Mouse (Mus musculus): Measurements from ENCODE around the gene Lgi1. TPM values are rescaled to one million over a fixed set of nuclear protein-coding genes. Genes with fewer than 3 reads are reported as not detected.

Lgi1 gene
- 8.7 and 9.1 TPM in 2 replicates for polyA plus RNA-seq (2012; rRNA removed)

GRCm38 (mm10) chr19:38264505-38265500 lies at the start of gene Lgi1:
Gene Lgi1, plus strand, starts transcription at chr19:38264536.

GRCm38 (mm10) chr19:38223905-38224684 lies 40.2 kb upstream of the Lgi1 start, which contains the start of gene Fra10ac1:
Gene Fra10ac1, minus strand, starts transcription at chr19:38224156.

Other genes with a start within 250 kb of the Lgi1 start
- gene Myof, start 221.0 kb upstream of the Lgi1 start, polyA plus RNA-seq (2012; rRNA removed), result 5.6 and 12.8 TPM in 2 replicates
- 14.4 and 22.9 TPM in 2 replicates for gene Cep55, start 209.5 kb upstream of the Lgi1 start, polyA plus RNA-seq (2012; rRNA removed)
- gene Ffar4, start 167.5 kb upstream of the Lgi1 start, polyA plus RNA-seq (2012; rRNA removed), result 0.10 TPM in 1 of 2 replicates, not detected in the other
- 1.5 and 4.0 TPM in 2 replicates for gene Rbp4, start 139.3 kb upstream of the Lgi1 start, polyA plus RNA-seq (2012; rRNA removed)
- 0.30 and 0.31 TPM in 2 replicates for gene Pde6c, start 131.8 kb upstream of the Lgi1 start, polyA plus RNA-seq (2012; rRNA removed)
- 36.0 and 42.7 TPM in 2 replicates for gene Fra10ac1, start 40.4 kb upstream of the Lgi1 start, polyA plus RNA-seq (2012; rRNA removed)
- 2.2 and 2.5 TPM in 2 replicates for gene Slc35g1, start 131.4 kb downstream of the Lgi1 start, polyA plus RNA-seq (2012; rRNA removed)
- 6.2 and 6.3 TPM in 2 replicates for gene Plce1, start 216.6 kb downstream of the Lgi1 start, polyA plus RNA-seq (2012; rRNA removed)

Data from central nervous system, embryonic 14 days (tissue).